Mouse (Mus musculus): ENCODE measurements around the gene Ralgapb. TPM values are rescaled to one million over a fixed set of nuclear protein-coding genes. Genes with fewer than 3 reads are reported as not detected.
"Not testable (repeated sequence)": the region's sequence is repeated elsewhere in the genome, so short reads cannot be mapped to it uniquely, and the experiment has no call there.

The Ralgapb gene
- polyA plus RNA-seq, 1 experiment = 10.8 TPM

- no peak for TF ChIP-seq MYOG (IDR thresholded peaks at IDR 0.05; ENCODE audit: control insufficient read depth in 1 of 3, insufficient read depth in 1 of 3, insufficient read length in 2 of 3, low read depth in 2 of 3)
- TF ChIP-seq TCF3 (IDR thresholded peaks at IDR 0.05; ENCODE audit: insufficient read length, low read depth) = no peak
- TF ChIP-seq USF1 (IDR thresholded peaks at IDR 0.05; ENCODE audit: low read depth) = no peak
- TF ChIP-seq MAX (IDR thresholded peaks at IDR 0.05; ENCODE audit: low read depth) = no peak
- no peak for TF ChIP-seq POLR2AphosphoS2 (IDR thresholded peaks at IDR 0.05; ENCODE audit: insufficient read length, low read depth)
- no peak for TF ChIP-seq POLR2A (IDR thresholded peaks at IDR 0.05; ENCODE audit: insufficient read length, low read depth)
- TF ChIP-seq REST (IDR thresholded peaks at IDR 0.05; ENCODE audit: insufficient read depth, insufficient read length) = no peak
- TF ChIP-seq E2F4 (IDR thresholded peaks at IDR 0.05; ENCODE audit: insufficient read depth) = no peak
- no peak for TF ChIP-seq CEBPB (IDR thresholded peaks at IDR 0.05; ENCODE audit: insufficient read depth, poor library complexity, severe bottlenecking)
- TF ChIP-seq MYOD1 (IDR thresholded peaks at IDR 0.05; ENCODE audit: control insufficient read depth in 1 of 3, insufficient read length in 2 of 3, low read depth in 2 of 3) = no peak
- TF ChIP-seq TCF12 (IDR thresholded peaks at IDR 0.05; ENCODE audit: insufficient read depth, poor library complexity, severe bottlenecking) = no peak
- no peak for TF ChIP-seq SRF (IDR thresholded peaks at IDR 0.05; ENCODE audit: control insufficient read depth, insufficient read length, low read depth)
- Histone ChIP-seq H3K79me2 (ENCODE audit: control insufficient read depth, insufficient read depth) (no peaks in the 10 kb centered on the region), H3K4me3 (no peak overlapping the region), H3ac (ENCODE audit: control insufficient read depth, insufficient read length) (no peak overlapping the region), H3K4me2 (ENCODE audit: low read depth) (no peak overlapping the region), H3K36me3 (ENCODE audit: control insufficient read depth, insufficient read depth) (no peaks in the 10 kb centered on the region), H3K27me3 (ENCODE audit: control insufficient read depth, insufficient read depth, insufficient read length) (peaks cover 19% of the 10 kb centered on the region)
These were observed 13.3 kb upstream of the Ralgapb start for GRCm38 (mm10) chr2:158396369-158396768.

GRCm38 (mm10) chr2:158397140-158397539 is 12.5 kb upstream of the Ralgapb start:
- peaks cover 19% of the 10 kb centered on the region for H3K27me3 ChIP-seq (ENCODE audit: control insufficient read depth, insufficient read depth, insufficient read length)
- not testable (repeated sequence) for H3K79me2 ChIP-seq (ENCODE audit: control insufficient read depth, insufficient read depth); H3K4me3 ChIP-seq; H3K36me3 ChIP-seq (ENCODE audit: control insufficient read depth, insufficient read depth); H3ac ChIP-seq (ENCODE audit: control insufficient read depth, insufficient read length); H3K4me2 ChIP-seq (ENCODE audit: low read depth)

- no peak for TF ChIP-seq MYOG (IDR thresholded peaks at IDR 0.05; ENCODE audit: control insufficient read depth in 1 of 3, insufficient read depth in 1 of 3, insufficient read length in 2 of 3, low read depth in 2 of 3)
- TF ChIP-seq MYOD1 (IDR thresholded peaks at IDR 0.05; ENCODE audit: control insufficient read depth in 1 of 3, insufficient read length in 2 of 3, low read depth in 2 of 3) = no peak
- TF ChIP-seq MAX (IDR thresholded peaks at IDR 0.05; ENCODE audit: low read depth) = no peak
- no peak for TF ChIP-seq TCF12 (IDR thresholded peaks at IDR 0.05; ENCODE audit: insufficient read depth, poor library complexity, severe bottlenecking)
- TF ChIP-seq POLR2AphosphoS2 (IDR thresholded peaks at IDR 0.05; ENCODE audit: insufficient read length, low read depth) = no peak
- TF ChIP-seq CEBPB (IDR thresholded peaks at IDR 0.05; ENCODE audit: insufficient read depth, poor library complexity, severe bottlenecking) = no peak
- no peak for TF ChIP-seq USF1 (IDR thresholded peaks at IDR 0.05; ENCODE audit: low read depth)
- TF ChIP-seq E2F4 (IDR thresholded peaks at IDR 0.05; ENCODE audit: insufficient read depth) = no peak
- no peak for TF ChIP-seq TCF3 (IDR thresholded peaks at IDR 0.05; ENCODE audit: insufficient read length, low read depth)
- TF ChIP-seq POLR2A (IDR thresholded peaks at IDR 0.05; ENCODE audit: insufficient read length, low read depth) = no peak
- no peak for TF ChIP-seq REST (IDR thresholded peaks at IDR 0.05; ENCODE audit: insufficient read depth, insufficient read length)
- no peak for TF ChIP-seq SRF (IDR thresholded peaks at IDR 0.05; ENCODE audit: control insufficient read depth, insufficient read length, low read depth)
- H3K79me2 ChIP-seq (ENCODE audit: control insufficient read depth, insufficient read depth) = no peaks in the 10 kb centered on the region
- peaks cover 16% of the 10 kb centered on the region for H3K27me3 ChIP-seq (ENCODE audit: control insufficient read depth, insufficient read depth, insufficient read length)
- H3K4me2 ChIP-seq (ENCODE audit: low read depth) = no peak overlapping the region
- H3K36me3 ChIP-seq (ENCODE audit: control insufficient read depth, insufficient read depth) = no peaks in the 10 kb centered on the region
- no peak overlapping the region for H3ac ChIP-seq (ENCODE audit: control insufficient read depth, insufficient read length)
- H3K4me3 ChIP-seq = no peak overlapping the region
These were observed 6.7 kb upstream of the Ralgapb start for GRCm38 (mm10) chr2:158402915-158403314.

GRCm38 (mm10) chr2:158408997-158409594 is 552 bp upstream of the Ralgapb start:
- peak overlapping the region; percentile 47 for H3K4me3 ChIP-seq
- H3K36me3 ChIP-seq (ENCODE audit: control insufficient read depth, insufficient read depth) = no peaks in the 10 kb centered on the region
- TF ChIP-seq E2F4 (IDR thresholded peaks at IDR 0.05; ENCODE audit: insufficient read depth) (no peak), POLR2AphosphoS2 (IDR thresholded peaks at IDR 0.05; ENCODE audit: insufficient read length, low read depth) (no peak), TCF3 (IDR thresholded peaks at IDR 0.05; ENCODE audit: insufficient read length, low read depth) (no peak), POLR2A (IDR thresholded peaks at IDR 0.05; ENCODE audit: insufficient read length, low read depth) (no peak), MYOD1 (IDR thresholded peaks at IDR 0.05; ENCODE audit: control insufficient read depth in 1 of 3, insufficient read length in 2 of 3, low read depth in 2 of 3) (no peak), TCF12 (IDR thresholded peaks at IDR 0.05; ENCODE audit: insufficient read depth, poor library complexity, severe bottlenecking) (no peak), USF1 (IDR thresholded peaks at IDR 0.05; ENCODE audit: low read depth) (no peak), MAX (IDR thresholded peaks at IDR 0.05; ENCODE audit: low read depth) (no peak), SRF (IDR thresholded peaks at IDR 0.05; ENCODE audit: control insufficient read depth, insufficient read length, low read depth) (no peak), MYOG (IDR thresholded peaks at IDR 0.05; ENCODE audit: control insufficient read depth in 1 of 3, insufficient read depth in 1 of 3, insufficient read length in 2 of 3, low read depth in 2 of 3) (no peak), CEBPB (IDR thresholded peaks at IDR 0.05; ENCODE audit: insufficient read depth, poor library complexity, severe bottlenecking) (no peak), REST (IDR thresholded peaks at IDR 0.05; ENCODE audit: insufficient read depth, insufficient read length) (no peak)
- H3K4me2 ChIP-seq (ENCODE audit: low read depth) = peak overlapping the region; percentile 91
- H3K79me2 ChIP-seq (ENCODE audit: control insufficient read depth, insufficient read depth) = peaks cover 38% of the 10 kb centered on the region
- peaks cover 13% of the 10 kb centered on the region for H3K27me3 ChIP-seq (ENCODE audit: control insufficient read depth, insufficient read depth, insufficient read length)
- peak overlapping the region; percentile 84 for H3ac ChIP-seq (ENCODE audit: control insufficient read depth, insufficient read length)

Data from myocyte (in vitro differentiated cells).